ENCODE assay signal across 8 mouse cellular contexts in the genomic region with DNA sequence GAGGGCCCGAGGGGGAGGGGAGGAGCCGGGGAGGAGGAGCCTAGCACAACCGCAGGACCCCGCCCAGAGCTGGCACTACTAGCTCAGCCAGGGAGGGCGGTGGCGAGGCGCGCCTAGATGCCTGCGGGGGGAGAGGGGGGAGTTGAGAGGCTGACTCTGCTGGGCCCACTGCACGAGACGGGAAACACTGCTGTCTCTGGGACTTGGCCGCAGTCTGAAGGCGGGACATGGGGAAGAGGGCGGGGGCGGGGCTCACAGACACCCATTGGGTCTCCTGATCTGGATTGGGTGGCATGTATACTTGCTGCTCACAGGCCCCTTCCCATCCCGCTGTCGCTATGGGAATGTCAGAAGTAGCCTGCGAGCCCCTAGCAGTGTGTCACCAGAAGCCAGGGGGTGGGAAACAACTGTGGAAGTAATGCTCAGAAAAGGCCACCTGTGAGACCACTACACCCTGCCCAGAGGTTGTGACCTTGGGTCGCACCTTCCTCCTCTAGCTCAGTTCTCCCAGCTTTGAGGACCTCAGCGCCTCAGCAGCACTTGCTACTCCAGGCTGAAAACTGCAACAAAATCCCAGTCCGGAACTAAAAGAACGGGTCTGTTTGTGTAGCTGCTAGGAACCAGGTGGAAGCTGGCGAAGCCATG. TPM values are rescaled to one million over a fixed set of nuclear protein-coding genes. Genes with fewer than 3 reads are reported as not detected.
DNase-seq lines count a peak whose midpoint lies in the region; ATAC-seq lines count a peak whose summit lies in the region.

Gene Cd99l2 (minus strand): TSS at position 216 of the 645 bp plus-strand sequence.

- no peaks in the 10 kb centered on the region for H3K27me3 ChIP-seq in hindbrain, embryonic 16.5 days (replicated peaks; ENCODE audit: control insufficient read depth, insufficient read depth, low read length)

- 20% methylated on average over 19 of the region's 23 CpGs for WGBS in hindbrain, embryonic 16.5 days
- WGBS in macrophage (ENCODE audit: missing documents): 24% methylated on average over 20 of the region's 23 CpGs

- peak within 1 kb of the TSS; percentile 73 for H3K9ac ChIP-seq in hindbrain, embryonic 16.5 days (ENCODE audit: low read depth, low read length)

- DNase-seq in T-cell, adult 2 months (ENCODE audit: low spot score): peak; percentile 86
- peak; percentile 74 to 82 for DNase-seq in cerebellum, postnatal 36 days
- DNase-seq in gastrocnemius, adult 18-20 months (ENCODE audit: low spot score): peak; percentile 82
- peak; percentile 68 to 74 for DNase-seq in left cerebral cortex, adult 18-20 months (ENCODE audit: low spot score in 2 of 2)
- DNase-seq in right cerebral cortex, adult 18-20 months: peak; percentile 85
- peak; percentile 33 for DNase-seq in urinary bladder, postnatal 10 days (ENCODE audit: low spot score)

- ATAC-seq in hindbrain, embryonic 16.5 days: peak; percentile 97

- no peaks in the 10 kb centered on the region for H3K9me3 ChIP-seq in hindbrain, embryonic 16.5 days (ENCODE audit: control insufficient read depth, low read length)

- peak within 1 kb of the TSS; percentile 77 for H3K4me2 ChIP-seq in hindbrain, embryonic 16.5 days (ENCODE audit: low read length)

- peaks cover 21% of the 10 kb centered on the region; the same call in 1 of the 2 replicates for H3K79me2 ChIP-seq in macrophage (ENCODE audit: inconsistent target)

- H3K4me1 ChIP-seq in hindbrain, embryonic 16.5 days (ENCODE audit: control insufficient read depth, insufficient read depth, low read depth, low read length): no peaks in the 10 kb centered on the region; the same call in 1 of the 2 replicates

- H3K36me3 ChIP-seq in hindbrain, embryonic 16.5 days (ENCODE audit: control insufficient read depth, insufficient read depth, low read length): no peaks in the 10 kb centered on the region
- no peaks in the 10 kb centered on the region for H3K36me3 ChIP-seq in macrophage (ENCODE audit: inconsistent target)

- H3K4me3 ChIP-seq in hindbrain, embryonic 16.5 days (ENCODE audit: low read length): peak within 1 kb of the TSS; percentile 51
- peak within 1 kb of the TSS; percentile 31 for H3K4me3 ChIP-seq in macrophage (ENCODE audit: inconsistent target)

- peak within 1 kb of the TSS; percentile 87 for H3K27ac ChIP-seq in hindbrain, embryonic 16.5 days (ENCODE audit: low read depth, low read length)
- H3K27ac ChIP-seq in macrophage: peak within 1 kb of the TSS; percentile 53

RNA-seq across cellular contexts. Expression of gene Cd99l2, which starts in this region (rescaled TPM):
- total RNA-seq in gastrocnemius, adult 18-20 months (2021): 10 to 100 TPM; 52.5 to 59.3 TPM
- 90.7 and 103 TPM in 2 replicates for polyA plus RNA-seq in hindbrain, embryonic 16.5 days (2015; fragmentation: Nextera tagmentation; extraction: Ambion mirVana)
- 10 to 100 TPM; 68.4 to 72.6 TPM for total RNA-seq in left cerebral cortex, adult 18-20 months (2021)
- total RNA-seq in macrophage (2018; cell fraction: chromatin; rRNA removed): 10 to 100 TPM in 20 of 26 experiments, 1 to 10 TPM in 6; 6.1 to 39.1 (median 22.2) TPM
- total RNA-seq in macrophage (2018; cell fraction: cytosol; rRNA removed): 10 to 100 TPM; 15.4 to 27.6 (median 21.2) TPM
- total RNA-seq in macrophage (2018; cell fraction: nucleus; rRNA removed): 10 to 100 TPM; 13.7 to 32.6 (median 24.2) TPM
- polyA plus RNA-seq in macrophage (2018): 15.1 to 19.2 TPM (median 18.8 TPM) in 3 replicates

Comparison
In these comparisons a context has a peak if more than half of its experiments do, and no peak if none do; other contexts are left out.
1. Peak in every context shown above with its lines: DNase-seq, ATAC-seq, H3K4me3 ChIP-seq and H3K27ac ChIP-seq.
2. DNase-seq: peak in every context shown above with its lines; median percentile 86 in T-cell, adult 2 months; 85 in right cerebral cortex, adult 18-20 months; 82 in gastrocnemius, adult 18-20 months; 78 in cerebellum, postnatal 36 days; 71 in left cerebral cortex, adult 18-20 months; 33 in urinary bladder, postnatal 10 days.